Mouse (Mus musculus) right cerebral cortex, postnatal 10 days (tissue): ENCODE results near the gene Tnfrsf13b.
A peak's percentile ranks its signal among the peaks of the same experiment; 100 is the strongest.
"Not testable (repeated sequence)": the region's sequence is repeated elsewhere in the genome, so short reads cannot be mapped to it uniquely, and the experiment has no call there.

Source experiments
- DNase-seq, 2 experiments: peaks; one replicate each; pipeline ENCODE4 v3.0.0; 2021; ENCODE audit warnings: low spot score in 2 of 2

Gene Tnfrsf13b

GRCm38 (mm10) chr11:61170184-61170583 is 43.6 kb downstream of the Tnfrsf13b start:
- DNase-seq = peak in 1 of 2 experiments; percentile 56

GRCm38 (mm10) chr11:61173477-61173876 is 46.9 kb downstream of the Tnfrsf13b start:
- DNase-seq = not testable (repeated sequence)

- peak; percentile 80 for DNase-seq
Measured at GRCm38 (mm10) chr11:61174291-61174820, 47.8 kb downstream of the Tnfrsf13b start.

- peak; percentile 100 for DNase-seq
Measured at GRCm38 (mm10) chr11:61174821-61175658, 48.5 kb downstream of the Tnfrsf13b start, which contains the start of gene Usp22. Gene Usp22 (minus strand): TSS chr11:61175055.

- DNase-seq = no peak
Measured at GRCm38 (mm10) chr11:61175778-61176177, 49.2 kb downstream of the Tnfrsf13b start.

GRCm38 (mm10) chr11:61176321-61176720 is 49.8 kb downstream of the Tnfrsf13b start:
- no peak for DNase-seq

GRCm38 (mm10) chr11:61180361-61180760 is 53.8 kb downstream of the Tnfrsf13b start:
- no peak for DNase-seq

- DNase-seq = no peak
Measured at GRCm38 (mm10) chr11:61181624-61182023, 55.1 kb downstream of the Tnfrsf13b start.

- DNase-seq = no peak
Measured at GRCm38 (mm10) chr11:61183820-61184219, 57.3 kb downstream of the Tnfrsf13b start.

- DNase-seq = peak in 1 of 2 experiments; percentile 44
Measured at GRCm38 (mm10) chr11:61190776-61191175, 64.2 kb downstream of the Tnfrsf13b start.

GRCm38 (mm10) chr11:61192123-61192522 is 65.6 kb downstream of the Tnfrsf13b start:
- DNase-seq = not testable (repeated sequence)

- no peak for DNase-seq
Measured at GRCm38 (mm10) chr11:61192779-61193178, 66.2 kb downstream of the Tnfrsf13b start.

GRCm38 (mm10) chr11:61193392-61193791 is 66.8 kb downstream of the Tnfrsf13b start:
- DNase-seq = peak; percentile 83 to 88

- no peak for DNase-seq
Measured at GRCm38 (mm10) chr11:61196616-61197353, 70.2 kb downstream of the Tnfrsf13b start.

- DNase-seq = no peak
Measured at GRCm38 (mm10) chr11:61197935-61198334, 71.4 kb downstream of the Tnfrsf13b start.
